Mouse (Mus musculus) adrenal gland, postnatal 36 days (tissue): ENCODE data around the gene Vars. TPM values are rescaled to one million over a fixed set of nuclear protein-coding genes. Genes with fewer than 3 reads are reported as not detected.
A peak's percentile ranks its signal among the peaks of the same experiment; 100 is the strongest.

Source experiments
- DNase-seq, 2 experiments: peaks; one replicate each; pipeline ENCODE4 v3.0.0; 2021; ENCODE audit warnings: mixed read lengths in 1 of 2
- total RNA-seq, 2 experiments: library from RNA; stranded (reverse); gene quantifications; 2 replicates each; pipeline ENCODE4 v1.2.3; 2021

The Vars gene
- total RNA-seq, 2 experiments from 2014 or later = 61.5 to 62.9 TPM

GRCm38 (mm10) chr17:35048932-35049440 lies 48.2 kb downstream of the Vars start:
- no peak for DNase-seq

- peak; percentile 43 to 66 for DNase-seq
These were observed 48.8 kb downstream of the Vars start, which contains the start of gene Clic1 for GRCm38 (mm10) chr17:35049561-35050016. Gene Clic1 (plus strand): TSS chr17:35049966.

GRCm38 (mm10) chr17:35050126-35050750 lies 49.5 kb downstream of the Vars start:
- DNase-seq = peak; percentile 78 to 89

- peak; percentile 74 to 85 for DNase-seq
These were observed 50.6 kb downstream of the Vars start for GRCm38 (mm10) chr17:35051156-35052086.

GRCm38 (mm10) chr17:35052271-35052798 lies 51.5 kb downstream of the Vars start:
- DNase-seq = no peak

GRCm38 (mm10) chr17:35055691-35056495 lies 55.1 kb downstream of the Vars start:
- DNase-seq = no peak

GRCm38 (mm10) chr17:35057090-35057489 lies 56.3 kb downstream of the Vars start:
- DNase-seq = no peak

- no peak for DNase-seq
These were observed 57.5 kb downstream of the Vars start for GRCm38 (mm10) chr17:35058316-35058715.

GRCm38 (mm10) chr17:35058911-35059892 lies 58.4 kb downstream of the Vars start, which contains the start of gene Ddah2:
Gene Ddah2 (plus strand): TSS chr17:35059035.
- DNase-seq = peak; percentile 85 to 92

- DNase-seq = no peak
These were observed 59.3 kb downstream of the Vars start for GRCm38 (mm10) chr17:35060071-35060470.

GRCm38 (mm10) chr17:35060737-35061297 lies 60.0 kb downstream of the Vars start:
- peak in 1 of 2 experiments; percentile 23 for DNase-seq

GRCm38 (mm10) chr17:35061299-35061698 lies 60.5 kb downstream of the Vars start:
- DNase-seq = no peak

- DNase-seq = no peak
These were observed 62.7 kb downstream of the Vars start for GRCm38 (mm10) chr17:35063466-35063865.

GRCm38 (mm10) chr17:35064378-35064877 lies 63.6 kb downstream of the Vars start:
- DNase-seq = no peak

- peak; percentile 30 to 57 for DNase-seq
These were observed 64.5 kb downstream of the Vars start, which contains the start of gene Ly6g6c for GRCm38 (mm10) chr17:35064951-35065947. Gene Ly6g6c (plus strand): TSS chr17:35065388.
